Mouse (Mus musculus): ENCODE data around the gene Bag2. TPM values are rescaled to one million over a fixed set of nuclear protein-coding genes. Genes with fewer than 3 reads are reported as not detected.

The Bag2 gene
- polyA plus RNA-seq, 1 experiment from 2014 or later = 85.3 TPM

DNA sequence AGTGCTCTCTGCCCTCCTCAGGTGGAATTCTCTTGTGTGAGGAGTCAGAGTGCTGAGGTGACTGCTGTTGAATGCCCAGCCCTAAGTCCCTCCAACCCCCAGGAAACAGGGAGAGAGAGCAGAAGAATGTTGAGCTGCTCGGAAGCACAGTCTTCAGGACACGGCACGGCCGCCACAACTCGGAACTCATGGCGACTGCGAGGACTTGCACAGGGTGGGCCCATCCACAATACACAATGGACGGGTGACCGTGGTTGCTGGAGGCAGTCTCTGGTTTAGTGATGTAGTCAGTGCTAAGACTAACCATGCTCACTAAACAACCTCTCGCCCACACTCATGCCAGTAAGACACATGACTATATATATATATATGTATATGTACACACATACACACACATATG lies 14.0 kb upstream of the Bag2 start:
- 88% methylated on average over 10 of the region's 10 CpGs for WGBS
- ATAC-seq (ENCODE audit: insufficient number of reproducible peaks, insufficient read depth, low FRiP score, low read depth) = no peak
- H3K36me3 ChIP-seq (ENCODE audit: control insufficient read depth, insufficient read depth, low read length) = peaks cover 78% of the 10 kb centered on the region
- no peak overlapping the region for H3K27ac ChIP-seq (replicated peaks in 1 of 2; ENCODE audit: control insufficient read depth in 1 of 2, insufficient read depth in 1 of 2, low read depth in 2 of 2, low read length in 2 of 2)
- H3K27me3 ChIP-seq (ENCODE audit: control insufficient read depth, insufficient read depth, low read length) = no peaks in the 10 kb centered on the region
- no peak overlapping the region for H3K4me2 ChIP-seq (ENCODE audit: low read length)
- no peaks in the 10 kb centered on the region for H3K9me3 ChIP-seq (ENCODE audit: control insufficient read depth, low read length)
- H3K4me1 ChIP-seq (ENCODE audit: control insufficient read depth in 2 of 2, insufficient read depth in 2 of 2, low read length in 2 of 2) = no peaks in the 10 kb centered on the region
- no peak overlapping the region for H3K4me3 ChIP-seq (ENCODE audit: control insufficient read depth in 1 of 2, insufficient read depth in 1 of 2, low read depth in 1 of 2, low read length in 2 of 2)
- no peak overlapping the region for H3K9ac ChIP-seq (ENCODE audit: low read length)

GRCm38 (mm10) chr1:33768827-33769226 lies 11.2 kb upstream of the Bag2 start:
- Histone ChIP-seq H3K27ac (replicated peaks in 1 of 2; ENCODE audit: control insufficient read depth in 1 of 2, insufficient read depth in 1 of 2, low read depth in 2 of 2, low read length in 2 of 2) (no peak overlapping the region), H3K27me3 (ENCODE audit: control insufficient read depth, insufficient read depth, low read length) (no peaks in the 10 kb centered on the region), H3K4me1 (ENCODE audit: control insufficient read depth in 2 of 2, insufficient read depth in 2 of 2, low read length in 2 of 2) (no peaks in the 10 kb centered on the region), H3K4me3 (ENCODE audit: control insufficient read depth in 1 of 2, insufficient read depth in 1 of 2, low read depth in 1 of 2, low read length in 2 of 2) (no peak overlapping the region), H3K9ac (ENCODE audit: low read length) (no peak overlapping the region), H3K9me3 (ENCODE audit: control insufficient read depth, low read length) (no peaks in the 10 kb centered on the region), H3K36me3 (ENCODE audit: control insufficient read depth, insufficient read depth, low read length) (peaks cover 77% of the 10 kb centered on the region), H3K4me2 (ENCODE audit: low read length) (no peak overlapping the region)
- ATAC-seq (ENCODE audit: insufficient number of reproducible peaks, insufficient read depth, low FRiP score, low read depth) = no peak

GRCm38 (mm10) chr1:33768091-33768787 lies 10.6 kb upstream of the Bag2 start:
- H3K4me3 ChIP-seq (ENCODE audit: control insufficient read depth in 1 of 2, insufficient read depth in 1 of 2, low read depth in 1 of 2, low read length in 2 of 2) = no peak overlapping the region
- H3K9me3 ChIP-seq (ENCODE audit: control insufficient read depth, low read length) = no peaks in the 10 kb centered on the region
- 96% methylated on average over 1 of the region's 1 CpGs for WGBS
- no peak overlapping the region for H3K27ac ChIP-seq (replicated peaks in 1 of 2; ENCODE audit: control insufficient read depth in 1 of 2, insufficient read depth in 1 of 2, low read depth in 2 of 2, low read length in 2 of 2)
- no peak overlapping the region for H3K4me2 ChIP-seq (ENCODE audit: low read length)
- peaks cover 78% of the 10 kb centered on the region for H3K36me3 ChIP-seq (ENCODE audit: control insufficient read depth, insufficient read depth, low read length)
- no peaks in the 10 kb centered on the region for H3K27me3 ChIP-seq (ENCODE audit: control insufficient read depth, insufficient read depth, low read length)
- no peak for ATAC-seq (ENCODE audit: insufficient number of reproducible peaks, insufficient read depth, low FRiP score, low read depth)
- H3K9ac ChIP-seq (ENCODE audit: low read length) = no peak overlapping the region
- no peaks in the 10 kb centered on the region for H3K4me1 ChIP-seq (ENCODE audit: control insufficient read depth in 2 of 2, insufficient read depth in 2 of 2, low read length in 2 of 2)

GRCm38 (mm10) chr1:33766520-33767508 lies 9.2 kb upstream of the Bag2 start:
- no peak overlapping the region for H3K4me3 ChIP-seq (ENCODE audit: control insufficient read depth in 1 of 2, insufficient read depth in 1 of 2, low read depth in 1 of 2, low read length in 2 of 2)
- H3K36me3 ChIP-seq (ENCODE audit: control insufficient read depth, insufficient read depth, low read length) = peaks cover 72% of the 10 kb centered on the region
- H3K4me1 ChIP-seq (ENCODE audit: control insufficient read depth in 2 of 2, insufficient read depth in 2 of 2, low read length in 2 of 2) = no peaks in the 10 kb centered on the region
- no peaks in the 10 kb centered on the region for H3K9me3 ChIP-seq (ENCODE audit: control insufficient read depth, low read length)
- no peak overlapping the region for H3K9ac ChIP-seq (ENCODE audit: low read length)
- H3K27me3 ChIP-seq (ENCODE audit: control insufficient read depth, insufficient read depth, low read length) = no peaks in the 10 kb centered on the region
- WGBS = 91% methylated on average over 16 of the region's 16 CpGs
- no peak overlapping the region for H3K4me2 ChIP-seq (ENCODE audit: low read length)
- no peak for ATAC-seq (ENCODE audit: insufficient number of reproducible peaks, insufficient read depth, low FRiP score, low read depth)
- H3K27ac ChIP-seq (replicated peaks in 1 of 2; ENCODE audit: control insufficient read depth in 1 of 2, insufficient read depth in 1 of 2, low read depth in 2 of 2, low read length in 2 of 2) = no peak overlapping the region

DNA sequence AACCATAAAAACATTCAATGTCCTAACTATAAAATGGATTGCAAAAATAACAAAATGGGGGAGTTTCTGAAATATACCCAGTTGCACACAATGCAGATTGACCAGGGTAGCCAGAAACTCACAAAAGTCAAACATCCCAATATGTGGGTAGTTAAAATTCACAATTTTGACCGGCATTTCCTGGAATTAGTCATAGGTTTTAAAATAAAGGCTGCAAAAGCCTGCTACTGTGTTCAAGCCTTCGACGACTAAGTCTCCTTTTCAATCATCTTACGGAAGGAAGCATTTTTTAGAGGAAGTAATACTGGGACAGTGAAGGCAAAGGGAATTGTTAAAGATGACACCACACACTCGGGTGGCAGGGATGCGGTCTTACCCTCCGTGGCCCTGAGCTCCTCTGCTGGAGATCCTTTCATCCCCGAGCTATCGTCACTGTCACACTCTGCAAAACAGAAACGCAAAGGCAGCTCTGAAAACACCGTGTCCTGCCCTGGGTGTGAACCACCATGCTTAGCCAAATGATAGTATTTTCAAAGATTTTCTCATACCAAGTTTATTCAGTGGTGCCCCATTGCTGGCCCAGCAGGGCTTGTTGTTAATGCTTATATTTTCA lies 8.0 kb upstream of the Bag2 start:
- Histone ChIP-seq H3K4me3 (ENCODE audit: control insufficient read depth in 1 of 2, insufficient read depth in 1 of 2, low read depth in 1 of 2, low read length in 2 of 2) (no peak overlapping the region), H3K27ac (replicated peaks in 1 of 2; ENCODE audit: control insufficient read depth in 1 of 2, insufficient read depth in 1 of 2, low read depth in 2 of 2, low read length in 2 of 2) (no peak overlapping the region), H3K36me3 (ENCODE audit: control insufficient read depth, insufficient read depth, low read length) (peaks cover 72% of the 10 kb centered on the region), H3K4me2 (ENCODE audit: low read length) (no peak overlapping the region), H3K9ac (ENCODE audit: low read length) (no peak overlapping the region), H3K4me1 (ENCODE audit: control insufficient read depth in 2 of 2, insufficient read depth in 2 of 2, low read length in 2 of 2) (no peaks in the 10 kb centered on the region), H3K9me3 (ENCODE audit: control insufficient read depth, low read length) (no peaks in the 10 kb centered on the region), H3K27me3 (ENCODE audit: control insufficient read depth, insufficient read depth, low read length) (no peaks in the 10 kb centered on the region)
- no peak for ATAC-seq (ENCODE audit: insufficient number of reproducible peaks, insufficient read depth, low FRiP score, low read depth)
- 88% methylated on average over 11 of the region's 11 CpGs for WGBS

GRCm38 (mm10) chr1:33763826-33764225 lies 6.2 kb upstream of the Bag2 start:
- Histone ChIP-seq H3K36me3 (ENCODE audit: control insufficient read depth, insufficient read depth, low read length) (peaks cover 60% of the 10 kb centered on the region), H3K9me3 (ENCODE audit: control insufficient read depth, low read length) (no peaks in the 10 kb centered on the region), H3K4me3 (ENCODE audit: control insufficient read depth in 1 of 2, insufficient read depth in 1 of 2, low read depth in 1 of 2, low read length in 2 of 2) (no peak overlapping the region), H3K9ac (ENCODE audit: low read length) (no peak overlapping the region), H3K27ac (replicated peaks in 1 of 2; ENCODE audit: control insufficient read depth in 1 of 2, insufficient read depth in 1 of 2, low read depth in 2 of 2, low read length in 2 of 2) (no peak overlapping the region), H3K27me3 (ENCODE audit: control insufficient read depth, insufficient read depth, low read length) (no peaks in the 10 kb centered on the region), H3K4me1 (ENCODE audit: control insufficient read depth in 2 of 2, insufficient read depth in 2 of 2, low read length in 2 of 2) (no peaks in the 10 kb centered on the region), H3K4me2 (ENCODE audit: low read length) (no peak overlapping the region)
- WGBS = 78% methylated on average over 2 of the region's 2 CpGs
- no peak for ATAC-seq (ENCODE audit: insufficient number of reproducible peaks, insufficient read depth, low FRiP score, low read depth)

GRCm38 (mm10) chr1:33758488-33758887 lies 893 bp upstream of the Bag2 start:
- H3K4me2 ChIP-seq (ENCODE audit: low read length) = 0 out of 2 replicates have a peak overlapping the region, but pooled peaks have one; percentile 70
- H3K36me3 ChIP-seq (ENCODE audit: control insufficient read depth, insufficient read depth, low read length) = peaks cover 25% of the 10 kb centered on the region
- no peaks in the 10 kb centered on the region for H3K9me3 ChIP-seq (ENCODE audit: control insufficient read depth, low read length)
- no peaks in the 10 kb centered on the region for H3K27me3 ChIP-seq (ENCODE audit: control insufficient read depth, insufficient read depth, low read length)
- 52% methylated on average over 4 of the region's 4 CpGs for WGBS
- H3K4me1 ChIP-seq (ENCODE audit: control insufficient read depth in 2 of 2, insufficient read depth in 2 of 2, low read length in 2 of 2) = peaks cover 7 to 35% of the 10 kb centered on the region in 2 experiments; a peak in 3 of 4 replicates
- no peak overlapping the region for H3K4me3 ChIP-seq (ENCODE audit: control insufficient read depth in 1 of 2, insufficient read depth in 1 of 2, low read depth in 1 of 2, low read length in 2 of 2)
- 0 out of 4 replicates have a peak overlapping the region, but pooled peaks of 1 of the 2 experiments have one; percentile 73 for H3K27ac ChIP-seq (replicated peaks in 1 of 2; ENCODE audit: control insufficient read depth in 1 of 2, insufficient read depth in 1 of 2, low read depth in 2 of 2, low read length in 2 of 2)
- H3K9ac ChIP-seq (ENCODE audit: low read length) = 0 out of 2 replicates have a peak overlapping the region, but pooled peaks have one; percentile 89
- no peak for ATAC-seq (ENCODE audit: insufficient number of reproducible peaks, insufficient read depth, low FRiP score, low read depth)

All from heart, embryonic 14.5 days (tissue).